Mouse (Mus musculus) intestine, embryonic 15.5 days (tissue): ENCODE measurements around the gene Ube3b. TPM values are rescaled to one million over a fixed set of nuclear protein-coding genes. Genes with fewer than 3 reads are reported as not detected.
A peak's percentile ranks its signal among the peaks of the same experiment; 100 is the strongest.

Experiments used
- ATAC-seq: fragments of 200-750 bp; cut with Nextera tagmentation; 2 replicates; pipeline ENCODE4 v1.8.0; 2017; ENCODE audit warnings: moderate TSS enrichment, moderate library complexity
- H3K27ac ChIP-seq: fragments of 300-500 bp; sonication (generic); 2 replicates; pipeline ENCODE4 v1.5.1; 2015; ENCODE audit warnings: mild to moderate bottlenecking, inconsistent platforms
- H3K27me3 ChIP-seq: fragments of 300-500 bp; sonication (generic); replicated peaks from 2 replicates; pipeline ENCODE4 v1.6.1; 2015; ENCODE audit warnings: inconsistent platforms
- H3K36me3 ChIP-seq: fragments of 300-500 bp; sonication (generic); 2 replicates; pipeline ENCODE4 v1.6.1; 2015; ENCODE audit warnings: inconsistent platforms
- H3K4me1 ChIP-seq: fragments of 300-500 bp; sonication (generic); replicated peaks from 2 replicates; pipeline ENCODE4 v1.6.1; 2015; ENCODE audit warnings: inconsistent platforms
- H3K4me2 ChIP-seq: fragments of 300-500 bp; sonication (generic); replicated peaks from 2 replicates; pipeline ENCODE4 v1.6.1; 2015; ENCODE audit warnings: mild to moderate bottlenecking, inconsistent platforms
- H3K4me3 ChIP-seq: fragments of 300-500 bp; sonication (generic); replicated peaks from 2 replicates; pipeline ENCODE4 v1.5.1; 2015; ENCODE audit warnings: inconsistent platforms
- H3K9ac ChIP-seq: fragments of 300-500 bp; sonication (generic); 2 replicates; pipeline ENCODE4 v1.6.1; 2015; ENCODE audit warnings: inconsistent platforms
- H3K9me3 ChIP-seq: fragments of 300-500 bp; sonication (generic); 2 replicates; pipeline ENCODE4 v1.6.1; 2016; ENCODE audit warnings: inconsistent platforms
- WGBS: fragments of 180-500 bp; shearing (Covaris S2); methylation state at CpG from one replicate; pipeline ENCODE4 v1.1.7; 2015; 5-methylcytosine and 5-hydroxymethylcytosine counted together
- polyA plus RNA-seq: library from polyadenylated mRNA; unstranded; fragments of >200 nt; fragmentation: Nextera tagmentation; extraction: Ambion mirVana; gene quantifications from 2 replicates; pipeline ENCODE4 v1.2.1, GENCODE M21; 2015

The Ube3b gene
- polyA plus RNA-seq, 1 experiment from 2014 or later = 35.7 TPM

- WGBS = 51% methylated on average over 4 of the region's 4 CpGs
- peaks cover 28% of the 10 kb centered on the region for H3K4me1 ChIP-seq
- no peaks in the 10 kb centered on the region for H3K9me3 ChIP-seq
- peak overlapping the region; percentile 26; the same call in 1 of the 2 replicates for H3K9ac ChIP-seq
- peak overlapping the region; percentile 59; the same call in 1 of the 2 replicates for H3K4me2 ChIP-seq
- H3K36me3 ChIP-seq = no peaks in the 10 kb centered on the region
- H3K27me3 ChIP-seq = no peaks in the 10 kb centered on the region
- peak overlapping the region; percentile 81 for H3K27ac ChIP-seq
- ATAC-seq = no peak
- H3K4me3 ChIP-seq = no peak overlapping the region
Measured at GRCm38 (mm10) chr5:114468007-114468406, 87.6 kb downstream of the Ube3b start.

- Histone ChIP-seq H3K4me1 (peaks cover 21% of the 10 kb centered on the region), H3K27ac (no peak overlapping the region), H3K36me3 (no peaks in the 10 kb centered on the region), H3K9ac (no peak overlapping the region), H3K27me3 (no peaks in the 10 kb centered on the region; the same call in 1 of the 2 replicates), H3K9me3 (no peaks in the 10 kb centered on the region), H3K4me2 (no peak overlapping the region), H3K4me3 (no peak overlapping the region)
- no peak for ATAC-seq
- 57% methylated on average over 3 of the region's 3 CpGs for WGBS
Measured at GRCm38 (mm10) chr5:114470359-114470758, 90.0 kb downstream of the Ube3b start.

Other genes starting within 250 kb of the Ube3b start
- gene Acacb, start 234.1 kb upstream of the Ube3b start, polyA plus RNA-seq = 1.4 and 1.7 TPM in 2 replicates
- gene Foxn4, start 106.8 kb upstream of the Ube3b start, polyA plus RNA-seq = not detected in 2 replicates
- gene Myo1h, start 91.4 kb upstream of the Ube3b start, polyA plus RNA-seq = 3.4 and 3.9 TPM in 2 replicates
- gene Kctd10, start 99 bp upstream of the Ube3b start, polyA plus RNA-seq = 116 and 119 TPM in 2 replicates
- 31.5 and 33.7 TPM in 2 replicates for gene Mmab, start 63.5 kb downstream of the Ube3b start, polyA plus RNA-seq
- 59.8 and 63.5 TPM in 2 replicates for gene Mvk, start 63.7 kb downstream of the Ube3b start, polyA plus RNA-seq
- 5.1 and 6.2 TPM in 2 replicates for gene Fam222a, start 187.4 kb downstream of the Ube3b start, polyA plus RNA-seq